Mouse (Mus musculus) liver, postnatal 0 days (tissue): ENCODE measurements around the gene Neurog1.

Experiments
- CTCF ChIP-seq: sonication (generic); IDR thresholded peaks from 2 replicates; pipeline ENCODE4 v1.5.1; 2016; ENCODE audit warnings: antibody characterized with exemption, low read depth
- EP300 ChIP-seq: IDR thresholded peaks from 2 replicates; pipeline ENCODE4 v1.6.1; 2016; ENCODE audit warnings: antibody characterized with exemption, low read depth, mild to moderate bottlenecking

DNA sequence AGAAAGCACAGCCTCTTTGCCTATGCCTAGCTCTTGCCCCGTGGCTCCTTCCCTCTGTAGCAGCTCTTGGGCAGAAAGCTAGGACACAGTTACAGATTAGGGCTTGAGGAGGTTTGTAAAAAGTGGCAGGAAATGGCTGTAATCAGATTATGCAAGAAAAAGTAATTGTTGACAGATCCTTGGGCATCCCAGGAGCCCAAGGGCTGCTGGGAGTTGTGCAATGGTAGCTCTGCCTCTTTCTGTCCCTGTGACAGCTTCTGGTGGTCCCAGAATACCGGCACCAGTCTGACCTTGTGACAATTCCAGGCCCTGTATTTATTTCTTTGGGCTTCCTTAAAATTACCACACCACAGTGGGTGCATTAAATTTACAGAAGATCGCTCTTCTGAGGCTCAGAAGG, 1.4 kb upstream of the Neurog1 start:
- no peak for TF ChIP-seq CTCF
- TF ChIP-seq EP300, result no peak
